Mouse (Mus musculus) small intestine, adult 2 months (tissue): Measurements from ENCODE around the gene Kcnb1.

Experiments
- CTCF ChIP-seq: fragments of 200-500 bp; IDR thresholded peaks from 2 replicates; pipeline ENCODE4 v1.5.1; 2012; ENCODE audit warnings: low read depth, mild to moderate bottlenecking, control low read depth, inconsistent platforms, low read length, moderate library complexity, mixed read lengths; ENCODE audit not compliant: insufficient replicate concordance, insufficient read length; ENCODE audit errors: extremely low read depth
- POLR2A ChIP-seq: fragments of 200-500 bp; IDR thresholded peaks from 2 replicates; pipeline ENCODE4 v1.6.1; 2012; ENCODE audit warnings: low read depth, mild to moderate bottlenecking, control low read depth, inconsistent platforms, low read length, moderate library complexity

DNA sequence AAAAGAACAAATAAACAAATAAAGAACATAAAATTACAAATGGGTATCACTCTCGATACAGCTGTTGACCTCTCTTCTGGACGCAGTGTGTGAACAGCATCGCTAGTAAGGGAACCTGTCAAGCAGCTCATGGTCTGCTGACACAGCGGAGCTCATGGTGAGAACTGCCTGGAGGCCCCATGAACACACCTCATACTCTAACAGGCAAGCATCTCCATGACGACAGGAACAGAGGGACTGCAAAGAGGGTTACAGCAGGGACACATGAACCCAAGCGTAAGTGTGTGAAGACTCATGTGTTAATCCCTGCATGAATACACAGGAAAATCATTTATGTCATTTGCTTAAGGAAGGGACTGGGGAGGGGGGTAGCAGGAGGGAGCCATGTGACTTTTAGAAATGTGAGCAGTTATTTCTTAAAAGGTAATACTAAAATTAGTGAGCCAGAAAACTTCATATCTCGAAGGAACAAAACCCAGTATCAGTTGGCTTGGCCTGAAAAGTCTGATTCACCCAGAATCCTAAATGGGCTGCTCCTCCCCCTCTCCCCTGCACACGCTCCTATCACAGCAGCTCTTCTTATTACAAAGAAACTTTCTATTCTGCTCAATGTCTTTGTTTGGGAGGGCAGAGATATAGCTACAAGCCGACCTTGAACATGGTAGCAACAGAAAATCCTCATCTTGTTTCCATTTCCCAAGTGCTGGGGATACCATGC, 136.7 kb downstream of the Kcnb1 start:
- no peak for TF ChIP-seq CTCF
- no peak for TF ChIP-seq POLR2A
